Mouse (Mus musculus) liver, adult 2 months (tissue): ENCODE measurements around the gene Crhr1. TPM values are rescaled to one million over a fixed set of nuclear protein-coding genes. Genes with fewer than 3 reads are reported as not detected.
"Not testable (repeated sequence)": the region's sequence is repeated elsewhere in the genome, so short reads cannot be mapped to it uniquely, and the experiment has no call there.

Experiments used
- DNase-seq: peaks from one replicate; pipeline ENCODE4 v3.0.0-alpha.2; 2011; ENCODE audit warnings: low read depth, low spot score; ENCODE audit errors: extremely low read depth
- H3K27ac ChIP-seq: fragments of 200-500 bp; replicated peaks from 2 replicates; pipeline ENCODE4 v1.5.1; 2012; ENCODE audit warnings: low read depth, mild to moderate bottlenecking, control low read depth, inconsistent platforms, low read length; ENCODE audit not compliant: insufficient read depth
- H3K27me3 ChIP-seq: fragments of 200-500 bp; 2 replicates; pipeline ENCODE4 v1.6.1; 2012; ENCODE audit warnings: mild to moderate bottlenecking, moderate library complexity, low read length, inconsistent platforms; ENCODE audit not compliant: control insufficient read depth, insufficient read depth
- H3K36me3 ChIP-seq: fragments of 200-500 bp; 2 replicates; pipeline ENCODE4 v1.6.1; 2012; ENCODE audit warnings: low read length, inconsistent platforms; ENCODE audit not compliant: control insufficient read depth, insufficient read depth
- H3K4me1 ChIP-seq: fragments of 200-500 bp; 2 replicates; pipeline ENCODE4 v1.6.1; 2011; ENCODE audit warnings: low read length; ENCODE audit not compliant: control insufficient read depth, insufficient read depth
- H3K4me3 ChIP-seq: fragments of 200-500 bp; 2 replicates; pipeline ENCODE4 v1.5.1; 2011; ENCODE audit warnings: low read depth, mild to moderate bottlenecking, control low read depth, low read length, moderate library complexity; ENCODE audit not compliant: insufficient read depth
- H3K79me2 ChIP-seq: fragments of 200-500 bp; 2 replicates; pipeline ENCODE4 v1.6.1; 2012; ENCODE audit warnings: inconsistent platforms, mild to moderate bottlenecking, low read length, moderate library complexity; ENCODE audit not compliant: control insufficient read depth, insufficient read depth
- H3K9ac ChIP-seq: fragments of 200-500 bp; 2 replicates; pipeline ENCODE4 v1.6.1; 2012; ENCODE audit warnings: low read depth, mild to moderate bottlenecking, control low read depth, inconsistent platforms, low read length
- CTCF ChIP-seq: fragments of 200-500 bp; IDR thresholded peaks from 2 replicates; pipeline ENCODE4 v1.5.1; 2011; ENCODE audit warnings: low read depth, low read length, control low read depth
- POLR2A ChIP-seq: fragments of 200-500 bp; IDR thresholded peaks from 2 replicates; pipeline ENCODE4 v1.6.1; 2011; ENCODE audit warnings: low read length, control low read depth; ENCODE audit not compliant: insufficient read depth; ENCODE audit errors: extremely low read depth
- WGBS: fragments of 180-500 bp; shearing (Covaris S2); methylation state at CpG from one replicate; pipeline ENCODE4 v1.1.7; 2018; 5-methylcytosine and 5-hydroxymethylcytosine counted together
- polyA plus RNA-seq: library from polyadenylated mRNA; depleted of rRNA; stranded (reverse); fragments of >200 nt; gene quantifications from 2 replicates; pipeline ENCODE4 v1.2.3, GENCODE M21; 2012
- total RNA-seq: library from RNA; depleted of rRNA; stranded (reverse); fragments of >200 nt; gene quantifications from 2 replicates; pipeline ENCODE4 v1.2.3, GENCODE M21; 2014

Crhr1 gene
- total and polyA plus RNA-seq, 2 experiments, result 0.04 TPM; not detected in 1

- Histone ChIP-seq H3K4me3 (no peak overlapping the region), H3K27ac (no peak overlapping the region), H3K79me2 (no peaks in the 10 kb centered on the region), H3K4me1 (no peaks in the 10 kb centered on the region), H3K27me3 (no peaks in the 10 kb centered on the region; the same call in 1 of the 2 replicates), H3K36me3 (no peaks in the 10 kb centered on the region), H3K9ac (no peak overlapping the region)
- DNase-seq, result no peak
- 74% methylated on average over 4 of the region's 4 CpGs for WGBS
- TF ChIP-seq CTCF, result no peak
- TF ChIP-seq POLR2A, result no peak
These were observed 73.9 kb downstream of the Crhr1 start for GRCm38 (mm10) chr11:104206573-104206972.

GRCm38 (mm10) chr11:104209041-104209440, 76.4 kb downstream of the Crhr1 start:
- Histone ChIP-seq H3K4me1 (no peaks in the 10 kb centered on the region), H3K9ac (no peak overlapping the region), H3K79me2 (no peaks in the 10 kb centered on the region), H3K27me3 (no peaks in the 10 kb centered on the region; the same call in 1 of the 2 replicates), H3K36me3 (no peaks in the 10 kb centered on the region), H3K27ac (no peak overlapping the region), H3K4me3 (no peak overlapping the region)
- DNase-seq, result no peak
- 63% methylated on average over 3 of the region's 3 CpGs for WGBS
- TF ChIP-seq CTCF, result no peak
- no peak for TF ChIP-seq POLR2A

- Histone ChIP-seq H3K36me3 (no peaks in the 10 kb centered on the region), H3K27ac (no peak overlapping the region)
- WGBS, result 84% methylated on average over 6 of the region's 6 CpGs
These were observed 78.6 kb downstream of the Crhr1 start for GRCm38 (mm10) chr11:104211251-104211650.

GRCm38 (mm10) chr11:104214128-104214527, 81.5 kb downstream of the Crhr1 start:
- not testable (repeated sequence) for H3K79me2 ChIP-seq, H3K36me3 ChIP-seq, H3K4me3 ChIP-seq, H3K9ac ChIP-seq, H3K27ac ChIP-seq, H3K4me1 ChIP-seq, H3K27me3 ChIP-seq, DNase-seq
- WGBS, result 93% methylated on average over 5 of the region's 5 CpGs

More at GRCm38 (mm10) chr11:104211251-104211650, 78.6 kb downstream of the Crhr1 start:
- Histone ChIP-seq H3K27me3 (no peaks in the 10 kb centered on the region; the same call in 1 of the 2 replicates), H3K4me3 (no peak overlapping the region), H3K9ac (no peak overlapping the region), H3K4me1 (no peaks in the 10 kb centered on the region), H3K79me2 (no peaks in the 10 kb centered on the region)
- TF ChIP-seq POLR2A (no peak), CTCF (no peak)
- DNase-seq, result no peak

- WGBS, result 86% methylated on average over 3 of the region's 3 CpGs
- 0 out of 2 replicates have a peak, but pooled peaks cover 3% of the 10 kb centered on the region for H3K27me3 ChIP-seq
- TF ChIP-seq POLR2A (no peak), CTCF (no peak)
- no peaks in the 10 kb centered on the region for H3K4me1 ChIP-seq
- H3K4me3 ChIP-seq, result no peak overlapping the region
- no peaks in the 10 kb centered on the region for H3K79me2 ChIP-seq
- H3K9ac ChIP-seq, result no peak overlapping the region
- DNase-seq, result no peak
- no peaks in the 10 kb centered on the region for H3K36me3 ChIP-seq
- no peak overlapping the region for H3K27ac ChIP-seq
These were observed 85.4 kb downstream of the Crhr1 start for GRCm38 (mm10) chr11:104218075-104218474.

- TF ChIP-seq CTCF, result no peak
- TF ChIP-seq POLR2A, result no peak
- no peak overlapping the region for H3K27ac ChIP-seq
- H3K79me2 ChIP-seq, result no peaks in the 10 kb centered on the region
- no peak for DNase-seq
- 0 out of 2 replicates have a peak, but pooled peaks cover 3% of the 10 kb centered on the region for H3K27me3 ChIP-seq
- 85% methylated on average over 4 of the region's 4 CpGs for WGBS
- H3K4me3 ChIP-seq, result no peak overlapping the region
- no peaks in the 10 kb centered on the region for H3K36me3 ChIP-seq
- H3K9ac ChIP-seq, result no peak overlapping the region
- no peaks in the 10 kb centered on the region for H3K4me1 ChIP-seq
These were observed 87.6 kb downstream of the Crhr1 start for GRCm38 (mm10) chr11:104220291-104220690.
